Mouse (Mus musculus) heart, embryonic 11.5 days (tissue): ENCODE results near the gene Slc44a2. TPM values are rescaled to one million over a fixed set of nuclear protein-coding genes. Genes with fewer than 3 reads are reported as not detected.

ENCODE experiments used
- ATAC-seq: fragments of 200-750 bp; cut with Nextera tagmentation; replicated peaks from 2 replicates; pipeline ENCODE4 v1.8.0; 2017; ENCODE audit warnings: moderate library complexity; ENCODE audit not compliant: insufficient number of reproducible peaks, low FRiP score, low TSS enrichment
- H3K27ac ChIP-seq: fragments of 300-500 bp; sonication (generic); 2 replicates; pipeline ENCODE4 v1.5.1; 2014; ENCODE audit warnings: mild to moderate bottlenecking, low read depth, low read length
- H3K27me3 ChIP-seq: fragments of 300-500 bp; sonication (generic); 2 replicates; pipeline ENCODE4 v1.6.1; 2014; ENCODE audit warnings: mild to moderate bottlenecking, low read length, mixed read lengths; ENCODE audit not compliant: control insufficient read depth, insufficient read depth
- H3K36me3 ChIP-seq: fragments of 300-500 bp; sonication (generic); 2 replicates; pipeline ENCODE4 v1.6.1; 2014; ENCODE audit warnings: mild to moderate bottlenecking, low read length, moderate library complexity, mixed read lengths; ENCODE audit not compliant: control insufficient read depth, insufficient read depth
- H3K4me1 ChIP-seq: fragments of 300-500 bp; sonication (generic); 2 replicates; pipeline ENCODE4 v1.6.1; 2014; ENCODE audit warnings: low read length; ENCODE audit not compliant: control insufficient read depth, insufficient read depth
- H3K4me2 ChIP-seq: fragments of 300-500 bp; sonication (generic); 2 replicates; pipeline ENCODE4 v1.6.1; 2014; ENCODE audit warnings: mild to moderate bottlenecking, moderate library complexity
- H3K4me3 ChIP-seq: fragments of 300-500 bp; sonication (generic); 2 replicates; pipeline ENCODE4 v1.5.1; 2014; ENCODE audit warnings: low read depth, low read length
- H3K9ac ChIP-seq: fragments of 300-500 bp; sonication (generic); 2 replicates; pipeline ENCODE4 v1.6.1; 2014; ENCODE audit warnings: mild to moderate bottlenecking, low read depth, low read length, moderate library complexity
- H3K9me3 ChIP-seq: fragments of 300-500 bp; sonication (generic); replicated peaks from 2 replicates; pipeline ENCODE4 v1.6.1; 2016; ENCODE audit warnings: low read length; ENCODE audit not compliant: control insufficient read depth
- WGBS: fragments of 180-500 bp; shearing (Covaris S2); extraction: QIAGEN DNeasy Blood & Tissue Kit; methylation state at CpG from one replicate; pipeline ENCODE4 v1.1.7; 2014; ENCODE audit not compliant: insufficient replicate concordance; 5-methylcytosine and 5-hydroxymethylcytosine counted together
- polyA plus RNA-seq: library from polyadenylated mRNA; unstranded; fragments of >200 nt; fragmentation: Nextera tagmentation; extraction: Ambion mirVana; gene quantifications from 2 replicates; pipeline ENCODE4 v1.2.1, GENCODE M21; 2014

The Slc44a2 gene
- polyA plus RNA-seq, 1 experiment from 2014 or later: 62.3 TPM

DNA sequence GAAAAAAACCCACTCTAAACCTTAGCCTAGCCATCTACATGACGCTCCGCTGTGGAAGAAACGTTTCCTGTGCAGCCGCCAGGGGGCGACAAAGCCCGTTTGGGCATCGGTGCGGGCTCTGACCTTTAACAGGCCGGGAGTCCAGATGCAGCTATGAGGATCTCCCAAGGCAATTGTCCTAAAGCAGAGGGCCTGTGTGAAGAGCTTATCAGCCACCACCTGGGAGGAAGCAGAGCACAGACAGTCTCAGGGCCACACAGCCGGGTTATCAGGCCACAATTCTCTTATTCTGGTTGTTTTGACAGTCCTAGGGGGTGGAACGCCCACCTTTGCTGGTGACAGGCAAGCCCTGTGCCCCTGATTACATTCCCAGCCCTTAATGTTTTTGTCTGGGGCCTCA, 7.1 kb upstream of the Slc44a2 start:
- H3K4me3 ChIP-seq: no peak overlapping the region
- no peaks in the 10 kb centered on the region for H3K9me3 ChIP-seq
- peaks cover 15% of the 10 kb centered on the region for H3K27me3 ChIP-seq
- ATAC-seq: peak; percentile 82
- no peak overlapping the region for H3K9ac ChIP-seq
- H3K4me1 ChIP-seq: 0 out of 2 replicates have a peak, but pooled peaks cover 4% of the 10 kb centered on the region
- no peak overlapping the region for H3K4me2 ChIP-seq
- no peak overlapping the region for H3K27ac ChIP-seq
- no peaks in the 10 kb centered on the region for H3K36me3 ChIP-seq
- WGBS: 5% methylated on average over 11 of the region's 11 CpGs

DNA sequence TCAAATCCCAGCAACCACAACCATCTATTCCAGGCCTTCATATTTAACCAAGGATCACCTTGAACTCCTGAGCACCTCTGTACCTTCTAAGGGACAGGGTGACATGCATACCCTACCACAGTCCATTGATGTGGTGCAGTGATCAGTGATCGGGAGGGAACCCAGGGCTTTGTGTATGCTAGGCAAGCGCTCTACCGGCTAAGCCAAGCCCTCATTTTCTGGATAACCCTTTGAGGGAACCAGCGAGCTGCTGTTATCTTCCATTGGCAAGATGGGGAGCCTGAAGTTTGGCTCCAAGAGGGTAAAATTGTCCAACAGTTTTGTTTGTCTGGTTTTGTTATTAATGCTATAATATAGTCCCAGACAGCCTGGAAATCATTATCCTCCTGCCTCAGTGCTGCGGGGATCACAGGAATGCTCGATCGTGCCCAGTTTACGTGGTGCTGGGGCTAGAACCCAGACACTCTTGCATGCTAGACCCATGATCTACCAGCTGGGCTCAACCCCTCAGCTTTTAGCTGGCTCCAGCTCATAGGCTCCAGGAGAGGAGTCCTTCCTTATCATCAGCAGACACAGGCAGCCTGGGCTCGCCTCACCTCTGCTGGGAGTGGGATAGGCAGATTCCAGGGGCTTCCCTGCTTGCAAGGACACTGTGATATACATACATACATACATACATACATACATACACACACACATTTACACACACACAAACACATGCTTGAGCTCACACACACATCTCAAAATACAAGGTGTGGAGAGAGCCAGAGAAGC, 5.9 kb upstream of the Slc44a2 start:
- 0 out of 2 replicates have a peak, but pooled peaks cover 4% of the 10 kb centered on the region for H3K4me1 ChIP-seq
- 77% methylated on average over 9 of the region's 9 CpGs for WGBS
- ATAC-seq: no peak; the same call in 1 of the 2 replicates
- no peak overlapping the region for H3K4me3 ChIP-seq
- H3K27me3 ChIP-seq: peaks cover 15% of the 10 kb centered on the region
- no peak overlapping the region for H3K9ac ChIP-seq
- H3K36me3 ChIP-seq: no peaks in the 10 kb centered on the region
- no peak overlapping the region for H3K4me2 ChIP-seq
- 0 out of 2 replicates have a peak overlapping the region, but pooled peaks have one; percentile 3 for H3K27ac ChIP-seq
- no peaks in the 10 kb centered on the region for H3K9me3 ChIP-seq

DNA sequence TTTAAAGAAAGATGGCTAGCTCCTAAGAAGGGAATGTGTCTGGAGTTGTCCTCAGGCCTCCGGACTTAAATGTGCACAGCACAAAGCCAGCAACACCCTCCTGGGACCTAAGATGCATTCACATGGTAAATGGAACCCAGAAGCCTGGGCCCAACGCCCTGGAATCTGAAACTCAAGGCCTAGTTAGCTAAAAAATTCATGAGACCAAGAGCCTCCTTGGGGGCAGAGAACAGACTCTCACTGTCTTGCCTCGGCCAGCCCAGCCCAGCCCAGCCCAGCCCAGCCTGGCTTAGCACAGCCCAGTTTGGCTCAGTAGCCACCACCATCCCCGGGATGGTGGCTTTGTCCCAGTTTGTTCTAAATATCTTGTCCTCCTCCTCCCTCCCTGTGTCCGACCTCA, 5.1 kb upstream of the Slc44a2 start:
- Histone ChIP-seq H3K9me3 (no peaks in the 10 kb centered on the region), H3K27ac (no peak overlapping the region), H3K4me2 (no peak overlapping the region), H3K36me3 (no peaks in the 10 kb centered on the region), H3K4me1 (0 out of 2 replicates have a peak, but pooled peaks cover 6% of the 10 kb centered on the region), H3K4me3 (no peak overlapping the region), H3K27me3 (peaks cover 15% of the 10 kb centered on the region), H3K9ac (no peak overlapping the region)
- WGBS: 53% methylated on average over 5 of the region's 5 CpGs
- ATAC-seq: no peak

DNA sequence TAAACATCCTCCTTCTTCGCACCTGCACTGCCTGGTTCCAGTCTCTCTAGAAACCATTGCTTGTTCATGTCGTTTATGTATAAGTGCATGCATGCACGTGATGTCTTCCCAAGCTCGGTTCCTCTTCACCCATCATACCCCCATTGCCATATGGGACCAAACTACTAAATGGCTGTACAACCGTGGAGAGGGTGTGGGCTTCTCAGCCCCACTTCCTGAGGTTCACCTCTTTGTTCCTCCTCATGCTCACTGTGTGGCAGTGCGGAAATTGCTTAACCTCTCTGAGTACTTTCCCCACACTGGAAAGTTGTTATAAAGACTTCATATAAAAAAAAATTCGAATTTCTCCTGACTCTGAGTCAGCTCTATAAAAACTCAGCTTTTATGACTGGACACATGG, 3.8 kb upstream of the Slc44a2 start:
- no peak overlapping the region for H3K27ac ChIP-seq
- no peaks in the 10 kb centered on the region for H3K36me3 ChIP-seq
- H3K27me3 ChIP-seq: peaks cover 10% of the 10 kb centered on the region
- WGBS: 77% methylated on average over 7 of the region's 7 CpGs
- H3K4me2 ChIP-seq: no peak overlapping the region
- no peaks in the 10 kb centered on the region for H3K9me3 ChIP-seq
- ATAC-seq: no peak
- H3K4me3 ChIP-seq: no peak overlapping the region
- H3K9ac ChIP-seq: no peak overlapping the region
- peaks cover 12% of the 10 kb centered on the region for H3K4me1 ChIP-seq

DNA sequence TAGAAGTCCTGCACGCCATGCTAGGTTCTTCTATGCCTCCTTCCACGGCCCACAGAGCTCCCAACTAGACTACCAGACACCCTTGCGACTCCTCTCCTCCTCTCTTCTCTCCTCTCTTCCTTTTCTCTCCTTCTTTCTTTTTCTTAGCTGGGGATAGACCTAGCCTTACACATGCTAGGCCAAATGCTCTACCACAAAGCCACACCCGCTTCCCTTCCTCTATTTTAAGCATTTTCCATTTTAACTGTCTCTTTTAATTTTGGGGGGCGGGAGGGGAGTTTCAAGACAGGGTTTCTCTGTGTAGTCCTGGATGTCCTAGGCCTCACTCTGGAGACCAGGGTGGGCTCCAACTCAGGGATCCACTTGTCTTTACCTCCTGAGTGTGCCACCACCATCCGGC, 1.7 kb upstream of the Slc44a2 start:
- 89% methylated on average over 6 of the region's 6 CpGs for WGBS
- Histone ChIP-seq H3K4me1 (peaks cover 16% of the 10 kb centered on the region), H3K27me3 (no peaks in the 10 kb centered on the region), H3K4me2 (no peak overlapping the region), H3K27ac (no peak overlapping the region), H3K36me3 (no peaks in the 10 kb centered on the region), H3K4me3 (no peak overlapping the region), H3K9me3 (no peaks in the 10 kb centered on the region), H3K9ac (no peak overlapping the region)
- ATAC-seq: no peak

DNA sequence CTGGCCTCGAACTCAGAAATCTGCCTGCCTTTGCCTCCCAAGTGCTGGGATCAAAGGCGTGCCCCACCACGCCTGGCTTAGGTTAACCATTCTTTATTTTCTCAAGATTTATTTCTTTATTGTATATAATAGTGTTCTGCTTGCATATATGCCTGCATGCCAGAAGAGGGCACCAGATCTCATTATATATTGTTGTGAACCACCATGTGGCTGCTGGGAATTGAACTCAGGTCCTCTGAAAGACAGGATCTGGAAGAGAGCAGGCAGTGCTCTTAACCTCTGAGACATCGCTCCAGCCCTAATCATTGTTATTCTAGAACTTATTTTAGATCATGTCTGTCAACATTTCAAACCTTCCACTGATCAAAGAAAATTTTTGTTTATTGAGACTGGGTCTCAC, 995 bp upstream of the Slc44a2 start:
- H3K4me2 ChIP-seq: no peak overlapping the region
- H3K4me1 ChIP-seq: peaks cover 16% of the 10 kb centered on the region
- H3K27ac ChIP-seq: no peak overlapping the region
- no peak overlapping the region for H3K9ac ChIP-seq
- 97% methylated on average over 4 of the region's 4 CpGs for WGBS
- no peaks in the 10 kb centered on the region for H3K9me3 ChIP-seq
- no peaks in the 10 kb centered on the region for H3K27me3 ChIP-seq
- no peak overlapping the region for H3K4me3 ChIP-seq
- ATAC-seq: no peak
- H3K36me3 ChIP-seq: no peaks in the 10 kb centered on the region

DNA sequence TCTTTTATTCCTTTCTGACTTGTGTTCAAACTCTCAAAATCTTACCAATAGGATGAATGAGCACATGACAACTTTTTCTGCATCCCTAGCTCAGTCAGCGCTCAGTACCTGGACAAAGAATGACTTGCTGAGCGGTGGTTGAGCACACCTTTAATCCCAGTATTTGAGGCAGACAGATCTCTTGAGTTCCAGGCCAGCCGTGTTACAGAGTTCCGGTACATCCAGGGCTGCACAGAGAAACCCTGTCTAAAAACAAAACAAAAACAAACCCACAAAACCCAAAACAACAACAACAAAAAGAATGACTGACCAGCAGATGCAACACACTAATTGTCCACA, 249 bp upstream of the Slc44a2 start:
- Histone ChIP-seq H3K9me3 (no peaks in the 10 kb centered on the region), H3K4me2 (peak overlapping the region; percentile 98), H3K4me3 (peak overlapping the region; percentile 84), H3K36me3 (no peaks in the 10 kb centered on the region), H3K27ac (peak overlapping the region; percentile 77; the same call in 1 of the 2 replicates), H3K27me3 (no peaks in the 10 kb centered on the region), H3K9ac (peak overlapping the region; percentile 90), H3K4me1 (peaks cover 16% of the 10 kb centered on the region)
- ATAC-seq: no peak
- 32% methylated on average over 4 of the region's 4 CpGs for WGBS

DNA sequence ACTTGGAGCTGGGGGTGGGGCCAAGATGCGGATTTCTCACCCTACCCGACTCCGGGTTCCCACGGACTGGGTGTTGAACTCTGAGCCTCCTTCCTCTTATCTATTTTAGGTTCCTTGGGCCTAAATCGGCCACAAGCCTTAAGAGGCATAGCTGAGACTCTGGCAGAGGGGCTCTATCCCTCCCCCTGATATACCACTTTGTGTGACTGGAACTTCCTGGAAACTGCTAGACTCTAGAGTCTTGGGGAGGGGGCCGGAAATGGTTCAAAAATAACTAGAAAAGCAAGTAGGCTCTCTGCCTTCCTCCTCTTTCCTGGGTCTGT, 976 bp downstream of the Slc44a2 start:
- no peaks in the 10 kb centered on the region for H3K36me3 ChIP-seq
- peak overlapping the region; percentile 98 for H3K4me2 ChIP-seq
- H3K4me3 ChIP-seq: peak overlapping the region; percentile 84
- no peaks in the 10 kb centered on the region for H3K9me3 ChIP-seq
- peak overlapping the region; percentile 90 for H3K9ac ChIP-seq
- no peak for ATAC-seq
- peaks cover 16% of the 10 kb centered on the region for H3K4me1 ChIP-seq
- peak overlapping the region; percentile 77 for H3K27ac ChIP-seq
- WGBS: 5% methylated on average over 6 of the region's 6 CpGs
- H3K27me3 ChIP-seq: no peaks in the 10 kb centered on the region
